9 mouse cellular contexts compared by ENCODE assay signal in genomic region chr9:60886431-60887371, GRCm38 (mm10).
DNase-seq lines count a peak whose midpoint lies in the region; ATAC-seq lines count a peak whose summit lies in the region.
"Had no signal": no experiment of that assay in that cellular context is flagged by ENCODE, and none has a peak within 500 bp of the region (broad histone marks: within the 10 kb centered on the region; RNA-seq: fewer than 3 reads in every experiment).

No protein-coding gene starts in this region.

- peak overlapping the region; percentile 24; the same call in 1 of the 2 replicates for H3K4me2 ChIP-seq in limb, embryonic 12.5 days
- H3K4me2 ChIP-seq in intestine, embryonic 15.5 days (replicated peaks), result no peak overlapping the region
- H3K4me2 ChIP-seq: liver, embryonic 12.5 days had no signal

- no peak for DNase-seq in limb, embryonic 10.5 days (ENCODE audit: low spot score)
- DNase-seq in forebrain, embryonic 10.5 days (ENCODE audit: extremely low spot score, low spot score), result peak; percentile 52
- DNase-seq in retina, embryonic 14.5 days (ENCODE audit: low spot score), result peak; percentile 42
- no peak for DNase-seq in testis, postnatal 10 days (ENCODE audit: low spot score)
- DNase-seq in T-cell, adult 2 months (ENCODE audit: low spot score), result no peak
- DNase-seq: adrenal gland, postnatal 14 days had no signal

- H3K9ac ChIP-seq in limb, embryonic 12.5 days (replicated peaks), result no peak overlapping the region
- H3K9ac ChIP-seq in intestine, embryonic 15.5 days, result no peak overlapping the region
- H3K9ac ChIP-seq: liver, embryonic 12.5 days had no signal

- no peak for ATAC-seq in limb, embryonic 12.5 days (ENCODE audit: insufficient number of reproducible peaks, insufficient read depth, low FRiP score, low TSS enrichment, low read depth)
- no peak; the same call in 1 of the 2 replicates for ATAC-seq in intestine, embryonic 15.5 days
- ATAC-seq: liver, embryonic 12.5 days had no signal

- H3K36me3 ChIP-seq in limb, embryonic 12.5 days, result 0 out of 2 replicates have a peak, but pooled peaks cover 3% of the 10 kb centered on the region
- peaks cover 8% of the 10 kb centered on the region for H3K36me3 ChIP-seq in limb, embryonic 10.5 days
- H3K36me3 ChIP-seq in forebrain, embryonic 10.5 days (replicated peaks), result peaks cover 14% of the 10 kb centered on the region
- no peaks in the 10 kb centered on the region for H3K36me3 ChIP-seq in intestine, embryonic 15.5 days

- WGBS in limb, embryonic 12.5 days, result 47% methylated on average over 18 of the region's 18 CpGs
- 79% methylated on average over 18 of the region's 18 CpGs for WGBS in limb, embryonic 10.5 days
- 30% methylated on average over 18 of the region's 18 CpGs for WGBS in forebrain, embryonic 10.5 days
- WGBS in intestine, embryonic 15.5 days, result 54% methylated on average over 18 of the region's 18 CpGs

- H3K4me3 ChIP-seq in limb, embryonic 12.5 days (replicated peaks), result no peak overlapping the region
- no peak overlapping the region for H3K4me3 ChIP-seq in limb, embryonic 10.5 days
- peak overlapping the region; percentile 16; the same call in 1 of the 2 replicates for H3K4me3 ChIP-seq in forebrain, embryonic 10.5 days
- no peak overlapping the region for H3K4me3 ChIP-seq in intestine, embryonic 15.5 days (replicated peaks)
- H3K4me3 ChIP-seq: liver, embryonic 12.5 days had no signal

- no peaks in the 10 kb centered on the region; the same call in 1 of the 2 replicates for H3K27me3 ChIP-seq in limb, embryonic 12.5 days
- H3K27me3 ChIP-seq in limb, embryonic 10.5 days (ENCODE audit: low read depth, poor library complexity, severe bottlenecking), result no peaks in the 10 kb centered on the region
- H3K27me3 ChIP-seq in forebrain, embryonic 10.5 days (ENCODE audit: poor library complexity, severe bottlenecking), result peaks cover 70% of the 10 kb centered on the region
- H3K27me3 ChIP-seq in intestine, embryonic 15.5 days (replicated peaks), result no peaks in the 10 kb centered on the region
- H3K27me3 ChIP-seq: liver, embryonic 12.5 days had no signal

- H3K4me1 ChIP-seq in limb, embryonic 12.5 days (replicated peaks), result peaks cover 29% of the 10 kb centered on the region
- H3K4me1 ChIP-seq in limb, embryonic 10.5 days, result peaks cover 15% of the 10 kb centered on the region
- H3K4me1 ChIP-seq in forebrain, embryonic 10.5 days, result peaks cover 27% of the 10 kb centered on the region
- peaks cover 2% of the 10 kb centered on the region; the same call in 1 of the 2 replicates for H3K4me1 ChIP-seq in intestine, embryonic 15.5 days (replicated peaks)
- H3K4me1 ChIP-seq: liver, embryonic 12.5 days had no signal

- H3K27ac ChIP-seq in limb, embryonic 12.5 days, result peak overlapping the region; percentile 47
- H3K27ac ChIP-seq in limb, embryonic 10.5 days, result no peak overlapping the region; the same call in 1 of the 2 replicates
- peak overlapping the region; percentile 67; the same call in 1 of the 2 replicates for H3K27ac ChIP-seq in forebrain, embryonic 10.5 days
- H3K27ac ChIP-seq in intestine, embryonic 15.5 days, result peak overlapping the region; percentile 60
- H3K27ac ChIP-seq: liver, embryonic 12.5 days had no signal

- H3K9me3 ChIP-seq in limb, embryonic 12.5 days, result 0 out of 2 replicates have a peak, but pooled peaks cover 4% of the 10 kb centered on the region
- no peaks in the 10 kb centered on the region for H3K9me3 ChIP-seq in limb, embryonic 10.5 days (replicated peaks)
- peaks cover 5% of the 10 kb centered on the region; the same call in 1 of the 2 replicates for H3K9me3 ChIP-seq in forebrain, embryonic 10.5 days
- H3K9me3 ChIP-seq in intestine, embryonic 15.5 days, result no peaks in the 10 kb centered on the region
- H3K9me3 ChIP-seq: liver, embryonic 12.5 days had no signal

Comparison
In these comparisons a context has a peak if more than half of its experiments do, and no peak if none do; other contexts are left out.
1. DNase-seq: peak in forebrain, embryonic 10.5 days (single experiment) and retina, embryonic 14.5 days (single experiment); none in limb, embryonic 10.5 days (single experiment), testis, postnatal 10 days (single experiment) and T-cell, adult 2 months (single experiment).